Mouse (Mus musculus) heart, adult 2 months (tissue): Measurements from ENCODE around the gene Gm17359. TPM values are rescaled to one million over a fixed set of nuclear protein-coding genes. Genes with fewer than 3 reads are reported as not detected.

ENCODE experiments used
- DNase-seq, 2 experiments: peaks; one replicate each; pipeline ENCODE4 v3.0.0; 2021
- H3K27ac ChIP-seq: fragments of 200-600 bp; 2 replicates; pipeline ENCODE4 v1.8.1; 2022
- H3K27me3 ChIP-seq: fragments of 200-500 bp; 2 replicates; pipeline ENCODE4 v1.6.1; 2012; ENCODE audit warnings: mild to moderate bottlenecking, low read length, inconsistent platforms, mixed read lengths; ENCODE audit not compliant: control insufficient read depth, insufficient read depth
- H3K36me3 ChIP-seq: fragments of 200-500 bp; 2 replicates; pipeline ENCODE4 v1.6.1; 2012; ENCODE audit warnings: low read length, inconsistent platforms; ENCODE audit not compliant: control insufficient read depth, insufficient read depth
- H3K4me1 ChIP-seq: fragments of 200-500 bp; 2 replicates; pipeline ENCODE4 v1.6.1; 2011; ENCODE audit warnings: low read length; ENCODE audit not compliant: control insufficient read depth, insufficient read depth
- H3K4me3 ChIP-seq: fragments of 200-600 bp; 2 replicates; pipeline ENCODE4 v1.8.1; 2022
- H3K79me2 ChIP-seq: fragments of 200-500 bp; replicated peaks from 2 replicates; pipeline ENCODE4 v1.6.1; 2012; ENCODE audit warnings: mild to moderate bottlenecking, inconsistent platforms, low read length, moderate library complexity, mixed read lengths; ENCODE audit not compliant: control insufficient read depth, insufficient read depth
- H3K9ac ChIP-seq: fragments of 200-500 bp; 2 replicates; pipeline ENCODE4 v1.6.1; 2012; ENCODE audit warnings: low read depth, mild to moderate bottlenecking, control low read depth, inconsistent platforms, low read length, mixed read lengths
- CTCF ChIP-seq: fragments of 200-600 bp; IDR thresholded peaks from 2 replicates; pipeline ENCODE4 v1.8.1; 2022; ENCODE audit warnings: antibody characterized with exemption, mild to moderate bottlenecking, moderate library complexity
- EP300 ChIP-seq: fragments of 200-500 bp; IDR thresholded peaks from 2 replicates; pipeline ENCODE4 v1.6.1; 2011; ENCODE audit warnings: low read depth, low read length, control low read depth; ENCODE audit not compliant: insufficient read depth
- POLR2A ChIP-seq: fragments of 200-500 bp; IDR thresholded peaks from 2 replicates; pipeline ENCODE4 v1.6.1; 2011; ENCODE audit warnings: mild to moderate bottlenecking, low read depth, low read length, control low read depth; ENCODE audit not compliant: insufficient read depth
- WGBS: fragments of 180-500 bp; shearing (Covaris S2); methylation state at CpG from one replicate; pipeline ENCODE4 v1.1.7; 2018; 5-methylcytosine and 5-hydroxymethylcytosine counted together
- intact Hi-C: fragments of 180-260 bp; cut with DNase I; formaldehyde crosslinking; loops from one replicate; pipeline ENCODE4 v1.15.1; 2025
- polyA plus RNA-seq: library from polyadenylated mRNA; depleted of rRNA; stranded (reverse); fragments of >200 nt; gene quantifications from 2 replicates; pipeline ENCODE4 v1.2.3, GENCODE M21; 2012
- total RNA-seq, 2 experiments: library from RNA; stranded (reverse); gene quantifications; 2 replicates each; pipeline ENCODE4 v1.2.3; 2021

Gene Gm17359
- total and polyA plus RNA-seq, 3 experiments = 0.14 TPM; not detected in 2

DNA sequence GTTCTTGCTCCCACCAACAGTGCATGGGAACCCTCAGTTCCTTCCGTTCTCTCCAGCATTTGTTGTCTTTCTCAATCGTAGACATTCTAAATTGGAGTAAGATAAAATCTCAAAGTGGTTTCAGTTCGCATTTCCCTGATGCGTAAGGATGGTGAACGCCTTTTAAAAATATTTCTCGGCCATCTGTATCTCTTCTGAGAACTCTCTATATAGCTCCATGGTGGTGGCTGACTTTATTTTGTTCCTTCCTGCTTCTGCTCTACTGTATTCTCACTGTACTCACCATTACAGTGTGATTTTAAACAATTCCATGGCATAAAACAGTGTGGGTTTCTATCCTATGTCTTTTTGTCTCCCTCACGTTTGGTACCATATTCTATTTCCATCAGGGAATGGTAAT is 26.3 kb upstream of the Gm17359 start:
- DNase-seq = no peak
- WGBS = 77% methylated on average over 7 of the region's 7 CpGs
- TF ChIP-seq EP300 (no peak), POLR2A (no peak), CTCF (no peak)
- Histone ChIP-seq H3K27me3 (no peaks in the 10 kb centered on the region), H3K27ac (no peak overlapping the region), H3K36me3 (no peaks in the 10 kb centered on the region), H3K4me1 (no peaks in the 10 kb centered on the region), H3K79me2 (no peaks in the 10 kb centered on the region), H3K9ac (no peak overlapping the region), H3K4me3 (no peak overlapping the region)
- intact Hi-C loops = no loop called here

DNA sequence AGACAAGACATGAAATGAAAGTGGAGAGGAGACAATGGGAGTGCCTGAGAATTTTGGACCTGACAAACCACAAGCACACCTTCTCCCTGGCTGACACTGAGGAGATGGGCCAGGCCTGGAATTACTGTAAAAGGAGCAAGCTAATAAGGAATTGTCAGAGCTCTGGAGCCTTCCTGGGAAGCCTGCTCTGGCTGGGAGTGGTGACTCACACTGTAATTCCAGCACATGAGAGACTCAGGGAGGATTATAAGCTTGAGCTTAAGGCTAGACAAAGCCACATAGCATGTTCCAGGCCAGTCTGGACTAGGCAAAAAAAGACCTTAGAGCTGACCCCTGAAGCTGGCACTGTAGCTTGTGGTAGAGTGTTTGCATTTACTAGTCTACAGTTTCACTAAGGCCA is 24.6 kb upstream of the Gm17359 start:
- H3K27ac ChIP-seq = no peak overlapping the region
- no peaks in the 10 kb centered on the region for H3K27me3 ChIP-seq
- H3K4me3 ChIP-seq = no peak overlapping the region
- H3K9ac ChIP-seq = no peak overlapping the region
- no peaks in the 10 kb centered on the region for H3K4me1 ChIP-seq
- no peaks in the 10 kb centered on the region for H3K36me3 ChIP-seq
- no peaks in the 10 kb centered on the region for H3K79me2 ChIP-seq
- intact Hi-C loops = no loop called here
- TF ChIP-seq EP300 (no peak), CTCF (no peak), POLR2A (no peak)
- DNase-seq = no peak

DNA sequence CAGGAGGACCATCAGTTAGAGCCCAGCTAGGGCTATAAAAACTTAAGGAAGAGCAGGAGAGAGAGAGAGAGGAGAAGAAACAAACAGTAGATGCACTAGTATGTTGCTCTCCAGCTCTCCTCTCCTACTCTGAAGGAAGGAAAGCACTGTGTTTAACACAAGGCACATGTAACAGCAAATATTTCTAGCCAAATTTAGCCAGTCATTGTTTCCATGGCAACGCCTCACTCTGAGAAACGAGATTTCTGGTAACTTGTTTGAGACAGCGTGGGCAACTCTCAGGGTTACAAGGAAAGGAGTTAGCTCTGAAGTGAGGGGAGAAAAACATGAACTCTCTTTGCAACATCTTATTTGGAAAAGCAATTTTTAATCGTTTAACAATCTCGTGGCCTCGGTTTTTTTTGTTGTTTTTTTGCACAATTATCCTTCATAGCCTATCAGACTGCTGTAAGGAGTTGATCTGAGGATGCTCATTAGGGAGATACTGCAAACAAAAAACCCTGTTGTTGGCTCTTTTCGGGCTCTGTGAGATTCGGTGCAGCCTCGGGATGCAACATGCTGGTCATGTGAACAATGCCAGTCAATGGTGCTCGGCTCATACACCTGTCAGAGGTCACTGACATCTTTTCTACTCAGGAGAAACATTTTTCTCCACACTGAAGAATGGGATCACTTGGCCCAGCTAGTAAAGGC is 22.3 kb upstream of the Gm17359 start:
- no peak for DNase-seq
- WGBS = 62% methylated on average over 10 of the region's 10 CpGs
- H3K9ac ChIP-seq = no peak overlapping the region
- TF ChIP-seq EP300 = no peak
- TF ChIP-seq POLR2A = no peak
- TF ChIP-seq CTCF = no peak
- H3K79me2 ChIP-seq = no peaks in the 10 kb centered on the region
- no peaks in the 10 kb centered on the region for H3K27me3 ChIP-seq
- no peaks in the 10 kb centered on the region for H3K4me1 ChIP-seq
- H3K27ac ChIP-seq = no peak overlapping the region
- no peak overlapping the region for H3K4me3 ChIP-seq
- no peaks in the 10 kb centered on the region for H3K36me3 ChIP-seq
- intact Hi-C loops = no loop called here

DNA sequence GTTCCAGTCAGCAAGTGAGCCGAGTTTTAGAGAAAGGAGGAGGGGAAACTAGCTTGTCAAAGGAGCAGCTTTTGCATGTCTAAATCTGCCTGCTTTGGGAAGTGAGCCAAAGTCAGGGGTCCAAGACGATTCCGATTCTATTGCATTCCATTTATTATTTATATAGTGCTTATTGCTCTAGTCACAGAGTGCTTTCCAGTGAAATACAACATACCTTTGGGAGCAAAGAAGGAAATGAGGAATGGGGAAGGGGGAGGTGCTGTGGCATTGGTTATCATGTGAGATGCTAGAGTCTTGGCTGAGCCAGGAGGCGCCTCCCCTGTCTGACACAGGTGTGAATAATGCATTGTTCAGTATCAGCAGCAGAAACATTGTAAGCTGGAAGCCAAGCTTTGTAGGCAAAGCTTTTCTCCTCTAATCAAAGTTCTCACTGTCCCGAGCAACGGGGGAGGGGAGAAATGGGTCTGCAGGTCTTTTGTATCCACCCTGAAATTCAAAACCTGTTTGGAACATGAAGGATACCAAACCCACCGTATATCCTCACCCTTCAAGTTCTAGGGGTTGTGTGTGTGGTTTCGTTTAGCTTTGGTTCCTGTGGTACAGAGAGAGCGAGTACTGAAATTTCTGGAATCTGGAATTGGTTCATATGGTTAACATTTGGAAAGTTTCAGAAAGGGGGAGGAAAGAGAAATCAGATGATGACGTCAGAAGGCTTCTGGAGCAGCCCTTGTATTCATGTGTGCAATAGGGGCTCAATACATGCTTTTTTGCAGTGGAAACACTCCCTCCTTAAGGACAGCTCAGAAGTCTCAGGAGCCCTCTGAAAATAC is 11.5 kb upstream of the Gm17359 start:
- Histone ChIP-seq H3K4me1 (no peaks in the 10 kb centered on the region), H3K4me3 (no peak overlapping the region), H3K79me2 (no peaks in the 10 kb centered on the region), H3K9ac (no peak overlapping the region), H3K36me3 (no peaks in the 10 kb centered on the region), H3K27ac (no peak overlapping the region), H3K27me3 (no peaks in the 10 kb centered on the region)
- TF ChIP-seq POLR2A = no peak
- TF ChIP-seq CTCF = no peak
- no peak for TF ChIP-seq EP300
- no peak for DNase-seq
- intact Hi-C loops = no loop called here
- WGBS = 48% methylated on average over 10 of the region's 10 CpGs

DNA sequence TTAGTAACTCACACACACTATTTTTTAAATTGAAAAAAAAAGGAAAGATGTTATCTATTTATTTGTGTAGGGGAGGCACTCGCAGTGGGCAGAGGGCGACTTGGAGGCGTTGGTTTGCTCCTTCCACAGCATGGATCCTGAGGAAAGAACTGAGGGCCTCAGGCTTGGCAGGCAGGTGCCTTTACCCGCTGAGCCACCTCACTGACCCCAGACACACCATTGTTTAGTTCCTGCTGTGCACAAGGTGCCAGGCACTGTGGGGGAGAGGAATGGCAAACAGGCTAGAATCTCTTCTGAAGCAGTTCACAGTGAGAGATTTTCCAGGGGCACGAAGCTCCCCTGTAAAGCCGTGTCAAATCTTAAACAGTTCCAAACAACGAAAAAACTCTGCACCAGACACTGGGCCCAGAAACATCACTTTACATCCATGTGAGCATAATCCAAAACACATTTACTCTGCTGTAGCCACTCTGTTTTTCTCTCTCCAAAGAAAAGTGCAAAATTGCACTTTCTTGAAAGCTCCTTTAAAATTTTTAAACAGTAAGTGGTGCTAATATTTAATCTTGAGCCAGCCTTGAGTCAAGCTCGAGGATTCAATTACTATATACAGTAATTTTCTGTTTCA is 6.7 kb upstream of the Gm17359 start:
- no peak overlapping the region for H3K9ac ChIP-seq
- H3K79me2 ChIP-seq = no peaks in the 10 kb centered on the region
- no peak overlapping the region for H3K4me3 ChIP-seq
- no peak for TF ChIP-seq POLR2A
- no peak for TF ChIP-seq CTCF
- no peak for TF ChIP-seq EP300
- no peaks in the 10 kb centered on the region for H3K36me3 ChIP-seq
- no peak for DNase-seq
- intact Hi-C loops = no loop called here
- no peaks in the 10 kb centered on the region for H3K4me1 ChIP-seq
- H3K27ac ChIP-seq = no peak overlapping the region
- WGBS = 57% methylated on average over 8 of the region's 8 CpGs
- no peaks in the 10 kb centered on the region for H3K27me3 ChIP-seq

DNA sequence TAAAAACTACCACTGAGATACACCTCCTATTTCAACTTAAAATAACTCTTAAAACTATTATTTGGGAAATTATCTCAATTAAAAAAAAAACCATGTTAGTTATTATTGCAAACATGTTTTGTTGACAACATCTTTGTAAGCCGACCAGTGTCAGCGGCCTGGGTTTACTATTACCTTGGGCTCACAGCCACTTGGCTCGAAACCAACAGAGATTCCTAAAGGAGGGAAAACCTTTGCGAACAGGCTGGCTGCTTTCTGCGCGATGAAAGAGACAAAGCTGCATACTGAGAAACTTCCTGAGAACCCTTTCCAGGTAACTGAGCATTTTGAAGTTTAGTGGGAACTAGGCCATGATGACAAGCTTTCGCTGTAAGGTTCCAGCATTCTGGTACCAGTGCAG is 3.4 kb upstream of the Gm17359 start:
- H3K27ac ChIP-seq = no peak overlapping the region
- H3K27me3 ChIP-seq = no peaks in the 10 kb centered on the region
- no peaks in the 10 kb centered on the region for H3K36me3 ChIP-seq
- H3K79me2 ChIP-seq = no peaks in the 10 kb centered on the region
- intact Hi-C loops = no loop called here
- no peak overlapping the region for H3K4me3 ChIP-seq
- H3K9ac ChIP-seq = no peak overlapping the region
- WGBS = 46% methylated on average over 7 of the region's 7 CpGs
- DNase-seq = no peak
- no peaks in the 10 kb centered on the region for H3K4me1 ChIP-seq
- TF ChIP-seq CTCF (no peak), EP300 (no peak), POLR2A (no peak)
